Mouse (Mus musculus) adrenal gland, postnatal 14 days (tissue): Measurements from ENCODE around the gene Ube2c. TPM values are rescaled to one million over a fixed set of nuclear protein-coding genes. Genes with fewer than 3 reads are reported as not detected.

Experiments used
- DNase-seq: peaks from one replicate; pipeline ENCODE4 v3.0.0; 2021; ENCODE audit warnings: mixed read lengths
- long read RNA-seq, 2 experiments: library from polyadenylated mRNA; stranded (forward); transcript quantifications; one replicate each; pipeline ENCODE4 v2.0.0; 2021
- total RNA-seq: library from RNA; stranded (reverse); gene quantifications from 2 replicates; pipeline ENCODE4 v1.2.3, GENCODE M21; 2021

Ube2c gene
- total RNA-seq: 32.1 and 36.0 TPM in 2 replicates
- long read RNA-seq, experiment 1, transcript Ube2c-202 (6 exons, 967 nt): major isoform, 25 of 31 reads
- long read RNA-seq, experiment 1, partial matches to known transcripts: 1 of 31 reads
- long read RNA-seq, experiment 1, other reads (novel, unspliced or antisense): 5 of 31 reads
- long read RNA-seq, experiment 2, transcript Ube2c-202 (6 exons, 967 nt): major isoform, 22 of 26 reads
- long read RNA-seq, experiment 2, partial matches to known transcripts: 2 of 26 reads
- long read RNA-seq, experiment 2, other reads (novel, unspliced or antisense): 2 of 26 reads

- DNase-seq: peak; percentile 99
Measured at GRCm38 (mm10) chr2:164769258-164770037, at the start of gene Ube2c. TSS of gene Ube2c (plus strand) at chr2:164769898.

- no peak for DNase-seq
Measured at GRCm38 (mm10) chr2:164723276-164723675, 46.4 kb upstream of the Ube2c start.

- DNase-seq: peak; percentile 83
Measured at GRCm38 (mm10) chr2:164725895-164726619, 43.6 kb upstream of the Ube2c start.

GRCm38 (mm10) chr2:164731719-164732118 is 38.0 kb upstream of the Ube2c start:
- no peak for DNase-seq

GRCm38 (mm10) chr2:164733259-164733658 is 36.4 kb upstream of the Ube2c start:
- DNase-seq: no peak

GRCm38 (mm10) chr2:164734839-164735238 is 34.9 kb upstream of the Ube2c start:
- DNase-seq: no peak

GRCm38 (mm10) chr2:164735446-164735845 is 34.3 kb upstream of the Ube2c start:
- no peak for DNase-seq

GRCm38 (mm10) chr2:164737377-164738090 is 32.2 kb upstream of the Ube2c start:
- DNase-seq: no peak

GRCm38 (mm10) chr2:164739876-164740275 is 29.8 kb upstream of the Ube2c start:
- DNase-seq: no peak

- DNase-seq: no peak
Measured at GRCm38 (mm10) chr2:164744987-164745386, 24.7 kb upstream of the Ube2c start.

GRCm38 (mm10) chr2:164745843-164746479 is 23.7 kb upstream of the Ube2c start, which contains the start of the genes Wfdc3 and Dnttip1:
TSS of gene Wfdc3 (minus strand) at chr2:164745931.
TSS of gene Dnttip1 (plus strand) at chr2:164745983.
- DNase-seq: peak; percentile 97

GRCm38 (mm10) chr2:164746693-164747092 is 23.0 kb upstream of the Ube2c start:
- DNase-seq: peak; percentile 9

- DNase-seq: no peak
Measured at GRCm38 (mm10) chr2:164748191-164748590, 21.5 kb upstream of the Ube2c start.

- DNase-seq: no peak
Measured at GRCm38 (mm10) chr2:164748991-164749390, 20.7 kb upstream of the Ube2c start.

GRCm38 (mm10) chr2:164752454-164752853 is 17.2 kb upstream of the Ube2c start:
- no peak for DNase-seq

- no peak for DNase-seq
Measured at GRCm38 (mm10) chr2:164754105-164754504, 15.6 kb upstream of the Ube2c start.

- DNase-seq: no peak
Measured at GRCm38 (mm10) chr2:164754800-164755199, 14.9 kb upstream of the Ube2c start.

- DNase-seq: no peak
Measured at GRCm38 (mm10) chr2:164757841-164758240, 11.9 kb upstream of the Ube2c start.

- DNase-seq: no peak
Measured at GRCm38 (mm10) chr2:164758692-164759091, 11.0 kb upstream of the Ube2c start.

GRCm38 (mm10) chr2:164760059-164760833 is 9.5 kb upstream of the Ube2c start:
- DNase-seq: no peak

GRCm38 (mm10) chr2:164761502-164761901 is 8.2 kb upstream of the Ube2c start:
- DNase-seq: no peak
